In genomic region chr10:59623496-59623895, GRCm38 (mm10) we compare ENCODE assay signal across 24 mouse cellular contexts. TPM values are rescaled to one million over a fixed set of nuclear protein-coding genes. Genes with fewer than 3 reads are reported as not detected.
A peak's percentile ranks its signal among the peaks of the same experiment; 100 is the strongest.
DNase-seq lines count a peak whose midpoint lies in the region; ATAC-seq and TF ChIP-seq lines count a peak whose summit lies in the region.
"Had no signal": no experiment of that assay in that cellular context is flagged by ENCODE, and none has a peak within 500 bp of the region (broad histone marks: within the 10 kb centered on the region; RNA-seq: fewer than 3 reads in every experiment).

No protein-coding gene starts in this region.

- intact Hi-C loops in gastrocnemius, postnatal 14 days (cut with DNase I; ENCODE audit: low total_unique reads) = no loop called here

- no peaks in the 10 kb centered on the region for H3K27me3 ChIP-seq in hindbrain, embryonic 10.5 days (ENCODE audit: insufficient read depth, poor library complexity, severe bottlenecking)
- H3K27me3 ChIP-seq in forebrain, embryonic 16.5 days (replicated peaks; ENCODE audit: control insufficient read depth, insufficient read depth, low read length) = no peaks in the 10 kb centered on the region
- H3K27me3 ChIP-seq: limb, embryonic 15.5 days; Patski had no signal

- H3K4me3 ChIP-seq in lung, adult 2 months (replicated peaks; ENCODE audit: extremely low read depth, low read depth, low read length) = no peak overlapping the region
- H3K4me3 ChIP-seq in hindbrain, embryonic 10.5 days = no peak overlapping the region
- no peak overlapping the region for H3K4me3 ChIP-seq in forebrain, embryonic 16.5 days (replicated peaks; ENCODE audit: low read length)
- H3K4me3 ChIP-seq: erythroblast, embryonic 14.5 days; limb, embryonic 15.5 days; midbrain, embryonic 10.5 days had no signal

- 52% methylated on average over 5 of the region's 5 CpGs for WGBS in lung, adult 2 months
- WGBS in hindbrain, embryonic 10.5 days = 80% methylated on average over 5 of the region's 5 CpGs
- 66% methylated on average over 5 of the region's 5 CpGs for WGBS in forebrain, embryonic 16.5 days

- H3K4me2 ChIP-seq in forebrain, embryonic 16.5 days (ENCODE audit: low read length) = no peak overlapping the region
- H3K4me2 ChIP-seq: heart, embryonic 11.5 days; limb, embryonic 15.5 days had no signal

- no peaks in the 10 kb centered on the region for H3K36me3 ChIP-seq in hindbrain, embryonic 10.5 days
- H3K36me3 ChIP-seq in forebrain, embryonic 16.5 days (ENCODE audit: control insufficient read depth, insufficient read depth) = no peaks in the 10 kb centered on the region
- H3K36me3 ChIP-seq: limb, embryonic 15.5 days; midbrain, embryonic 10.5 days had no signal

- H3K9me3 ChIP-seq in hindbrain, embryonic 10.5 days = no peaks in the 10 kb centered on the region
- no peaks in the 10 kb centered on the region for H3K9me3 ChIP-seq in forebrain, embryonic 16.5 days (ENCODE audit: control insufficient read depth, low read length)
- H3K9me3 ChIP-seq: limb, embryonic 15.5 days; midbrain, embryonic 10.5 days had no signal

- H3K4me1 ChIP-seq in lung, adult 2 months (ENCODE audit: control insufficient read depth, insufficient read depth, low read length) = no peaks in the 10 kb centered on the region
- H3K4me1 ChIP-seq in hindbrain, embryonic 10.5 days (replicated peaks) = peaks cover 5% of the 10 kb centered on the region; the same call in 1 of the 2 replicates
- no peaks in the 10 kb centered on the region for H3K4me1 ChIP-seq in forebrain, embryonic 16.5 days (replicated peaks; ENCODE audit: control insufficient read depth, insufficient read depth, low read length)

- ATAC-seq in forebrain, embryonic 16.5 days = no peak
- ATAC-seq: forebrain, embryonic 14.5 days; hindbrain, postnatal 0 days; Patski had no signal

- TF ChIP-seq POLR2A in lung, adult 2 months (IDR thresholded peaks at IDR 0.05; ENCODE audit: borderline replicate concordance, extremely low read depth, low read depth, low read length) = no peak

- H3K9ac ChIP-seq in forebrain, embryonic 16.5 days (replicated peaks; ENCODE audit: low read depth, low read length) = no peak overlapping the region
- H3K9ac ChIP-seq: limb, embryonic 15.5 days had no signal

- DNase-seq in cerebellum, adult 18-20 months = peak; percentile 57 to 58
- DNase-seq in cerebellum, adult 9-10 months = peak; percentile 63
- peak; percentile 27 for DNase-seq in gastrocnemius, postnatal 14 days
- peak; percentile 61 for DNase-seq in thymus, postnatal 0 days (ENCODE audit: low spot score)
- no peak for DNase-seq in lung, adult 2 months
- DNase-seq in hindbrain, embryonic 10.5 days (ENCODE audit: low spot score) = no peak
- DNase-seq: heart, postnatal 36 days; kidney, adult 2 months; kidney, postnatal 25 days; lung, postnatal 36 days had no signal

- no peak for TF ChIP-seq CTCF in lung, adult 2 months (IDR thresholded peaks at IDR 0.05; ENCODE audit: insufficient read depth, low read length)

- H3K27ac ChIP-seq in hindbrain, embryonic 10.5 days = no peak overlapping the region
- H3K27ac ChIP-seq in forebrain, embryonic 16.5 days (ENCODE audit: low read length) = no peak overlapping the region
- H3K27ac ChIP-seq: hindbrain, postnatal 0 days; limb, embryonic 15.5 days; midbrain, embryonic 10.5 days had no signal

RNA-seq across cellular contexts. Expression of gene Mcu, which starts 7.0 kb away (rescaled TPM):
- 10 to 100 TPM; 51.0 to 51.1 TPM for total RNA-seq in gastrocnemius, postnatal 14 days (2021)
- 26.6 and 29.3 TPM in 2 replicates for polyA plus RNA-seq in thymus, postnatal 0 days (2015; fragmentation: Nextera tagmentation; extraction: Ambion mirVana)
- 12.8 and 13.1 TPM in 2 replicates for polyA plus RNA-seq in lung, adult 2 months (2012; rRNA removed)
- polyA plus RNA-seq in hindbrain, embryonic 10.5 days (2016; fragmentation: Nextera tagmentation; extraction: Ambion mirVana) = 18.6 and 19.2 TPM in 2 replicates
- 26.3 and 27.3 TPM in 2 replicates for polyA plus RNA-seq in forebrain, embryonic 16.5 days (2015; fragmentation: Nextera tagmentation; extraction: Ambion mirVana)

RNA-seq across cellular contexts. Expression of gene Gm10322, which starts 7.6 kb away (rescaled TPM):
- total RNA-seq in gastrocnemius, postnatal 14 days (2021) = not detected
- polyA plus RNA-seq in thymus, postnatal 0 days (2015; fragmentation: Nextera tagmentation; extraction: Ambion mirVana) = not detected in 2 replicates
- polyA plus RNA-seq in lung, adult 2 months (2012; rRNA removed) = not detected in 2 replicates
- polyA plus RNA-seq in hindbrain, embryonic 10.5 days (2016; fragmentation: Nextera tagmentation; extraction: Ambion mirVana) = not detected in 2 replicates
- not detected in 2 replicates for polyA plus RNA-seq in forebrain, embryonic 16.5 days (2015; fragmentation: Nextera tagmentation; extraction: Ambion mirVana)
- total RNA-seq: adrenal gland, postnatal 4 days; heart, postnatal 36 days; hindbrain, postnatal 0 days; layer of hippocampus, postnatal 10 days; left cerebral cortex, postnatal 14 days; neutrophil, adult 5-6 weeks had no signal
- polyA plus RNA-seq: erythroblast, embryonic 14.5 days; forebrain, embryonic 14.5 days; heart, embryonic 11.5 days; hindbrain, postnatal 0 days; kidney, adult 2 months; limb, embryonic 15.5 days; liver, embryonic 16.5 days; midbrain, embryonic 10.5 days; Patski; testis, adult 2 months had no signal

Comparison
In these comparisons a context has a peak if more than half of its experiments do, and no peak if none do; other contexts are left out.
1. DNase-seq: peak in cerebellum, adult 18-20 months (2 of 2), cerebellum, adult 9-10 months (single experiment), gastrocnemius, postnatal 14 days (single experiment) and thymus, postnatal 0 days (single experiment); none in lung, adult 2 months (single experiment) and hindbrain, embryonic 10.5 days (single experiment).